Mouse (Mus musculus) megakaryocyte progenitor cell, adult 5-6 weeks (primary cell): ENCODE results near the gene Rfc3. TPM values are rescaled to one million over a fixed set of nuclear protein-coding genes. Genes with fewer than 3 reads are reported as not detected.
A peak's percentile ranks its signal among the peaks of the same experiment; 100 is the strongest.
"Not testable (repeated sequence)": the region's sequence is repeated elsewhere in the genome, so short reads cannot be mapped to it uniquely, and the experiment has no call there.

Source experiments
- ATAC-seq: replicated peaks from 2 replicates; pipeline ENCODE4 v1.8.0; 2016; ENCODE audit warnings: mild to moderate bottlenecking, moderate TSS enrichment, inconsistent platforms; ENCODE audit not compliant: poor library complexity
- total RNA-seq, 2 experiments: library from RNA; stranded (forward) in 1 of 2; stranded (reverse) in 1 of 2; fragments of 157-497, 149-512 nt in 1 of 2; fragments of 200-1000 nt in 1 of 2; gene quantifications; 2 replicates each; pipeline versions ENCODE4 v1.2.3 to v1.2.4; 2015 to 2017

The Rfc3 gene
- total RNA-seq (2015) (95.4 and 104 TPM in 2 replicates), total RNA-seq (2017) (50.3 and 55.6 TPM in 2 replicates)

DNA sequence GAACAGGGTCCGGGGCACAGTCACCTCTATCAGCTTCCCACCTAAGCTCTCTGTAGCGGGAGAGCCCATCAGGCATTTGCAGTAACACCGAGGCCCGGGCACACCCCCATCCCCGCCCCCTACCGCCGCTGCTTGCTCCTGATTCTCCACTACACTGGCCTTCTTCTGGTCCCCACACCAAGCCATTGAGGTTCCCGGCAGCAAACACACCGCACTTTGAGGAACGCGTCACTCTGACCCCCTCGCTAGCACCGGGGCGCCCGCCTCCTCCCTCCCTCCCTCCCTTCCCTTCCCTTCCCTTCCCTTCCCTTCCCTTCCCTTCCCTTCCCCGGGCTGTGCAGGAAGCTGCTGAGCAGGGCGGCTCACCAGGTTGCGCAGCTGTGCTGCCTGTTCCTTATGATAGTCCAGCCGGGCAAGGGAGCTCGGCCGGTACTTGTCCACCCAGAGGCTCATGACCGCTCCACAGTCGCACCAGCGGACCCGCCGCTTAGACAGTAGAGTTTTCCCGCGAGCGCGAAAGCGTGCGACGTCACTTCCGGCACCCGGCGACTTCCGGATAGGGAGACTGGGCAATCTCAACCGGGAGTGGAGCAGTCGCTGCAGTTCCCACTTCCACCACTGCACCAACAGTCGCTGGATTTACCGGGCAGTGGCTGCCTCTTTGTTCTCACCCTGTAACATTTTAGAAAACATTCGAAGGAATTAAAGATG lies at the start of gene Rfc3:
Gene Rfc3, minus strand, starts transcription at position 543 of the 711 bp plus-strand sequence.
- peak; percentile 97 for ATAC-seq

DNA sequence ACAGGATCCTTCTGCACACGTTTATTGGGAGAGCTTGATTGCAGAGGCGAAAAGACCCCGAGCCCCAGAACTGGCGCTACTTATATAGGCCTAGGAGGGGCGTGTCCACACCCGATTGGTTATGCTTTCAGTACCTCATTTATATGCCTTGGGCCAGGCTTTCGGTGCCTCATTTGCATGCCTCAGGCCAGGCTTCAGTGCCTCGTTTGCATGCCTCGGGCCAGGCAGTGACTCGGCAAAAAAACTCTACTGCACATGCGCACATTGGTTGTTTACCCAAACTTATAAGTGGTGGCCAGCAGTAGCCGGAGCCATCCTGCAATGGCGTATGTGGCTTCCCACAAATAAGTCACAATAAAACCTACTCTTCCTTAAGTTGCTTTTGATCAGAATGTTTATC lies 42.6 kb upstream of the Rfc3 start:
- ATAC-seq = not testable (repeated sequence)

DNA sequence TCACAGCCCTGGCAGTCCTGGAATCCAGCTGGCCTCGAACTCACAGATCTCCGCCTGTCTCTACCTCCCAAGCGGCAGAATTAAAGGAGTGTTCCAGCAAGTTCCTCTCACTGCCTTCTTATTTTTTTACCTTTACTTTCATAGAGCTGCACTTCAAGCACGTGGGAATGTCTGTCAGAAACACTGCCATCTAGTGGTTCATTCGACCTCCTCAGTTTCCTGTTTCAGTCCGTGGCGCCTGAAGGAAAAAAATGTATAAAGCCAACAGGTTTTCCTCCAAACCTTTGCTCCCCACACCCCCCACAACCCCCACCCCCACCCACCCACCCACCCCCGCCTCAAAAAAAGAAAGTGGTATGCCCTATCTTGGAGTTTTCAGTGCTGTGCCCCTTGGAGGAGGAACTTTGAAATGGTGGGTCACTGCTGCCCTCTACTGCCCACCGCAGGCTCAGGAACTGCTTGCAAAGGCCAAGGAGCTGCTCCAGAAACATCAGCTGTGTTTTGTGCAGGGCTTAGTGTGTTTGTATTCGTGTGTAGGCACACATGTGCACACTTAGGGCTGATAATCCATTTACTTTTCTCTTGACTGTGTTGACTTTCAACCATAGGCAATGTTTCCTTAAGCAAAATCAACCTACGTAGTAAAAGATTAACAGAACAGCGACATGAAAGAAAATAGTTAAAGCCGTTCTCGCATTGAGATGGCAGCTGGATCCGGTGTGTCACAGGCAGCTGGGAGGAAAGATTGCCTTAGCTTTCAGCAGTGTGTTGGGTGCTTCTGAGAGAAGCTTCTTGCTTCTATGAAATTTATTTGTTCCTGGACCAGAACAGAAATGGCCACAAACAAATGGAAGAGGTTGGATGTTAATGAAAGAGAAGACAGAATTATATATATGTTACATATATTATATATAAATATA lies 35.8 kb upstream of the Rfc3 start:
- peak; percentile 99 for ATAC-seq

DNA sequence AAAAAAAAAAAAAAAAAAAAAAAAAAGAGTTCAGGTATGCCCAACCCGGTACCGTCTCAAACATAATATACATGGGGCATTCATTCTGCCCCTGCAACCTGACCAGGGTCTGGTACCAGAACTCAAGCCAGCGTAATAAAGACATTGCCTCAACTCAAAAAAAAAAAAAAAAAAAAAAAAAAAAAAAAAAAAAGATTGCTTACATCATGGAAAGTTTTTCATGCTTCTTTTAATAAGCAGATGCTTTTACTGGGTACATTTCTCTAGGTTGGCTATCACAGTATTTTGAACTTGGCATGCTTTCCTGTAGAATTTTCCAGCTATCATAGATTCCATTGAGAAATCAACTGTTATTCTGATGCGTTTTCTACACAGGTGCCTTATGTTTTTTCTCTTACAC lies 11.2 kb upstream of the Rfc3 start:
- ATAC-seq = no peak

DNA sequence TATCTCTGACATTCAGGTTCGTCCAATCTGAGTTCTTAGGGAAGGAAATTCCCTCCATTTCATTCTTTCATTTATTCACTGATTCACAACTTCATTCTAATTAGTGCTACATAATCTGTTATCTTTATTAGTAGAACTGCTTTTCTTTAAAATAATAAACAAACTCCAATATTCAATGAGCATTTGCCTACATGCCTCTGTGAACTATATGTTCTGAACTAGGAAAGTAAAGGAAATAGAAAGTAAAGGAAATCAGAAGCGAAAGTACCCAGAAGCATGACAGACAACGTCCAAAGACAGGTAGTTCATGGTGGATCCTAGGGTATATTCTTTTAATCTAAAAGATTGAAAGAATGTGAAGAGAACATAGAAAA lies 356 bp upstream of the Rfc3 start:
- ATAC-seq = no peak

DNA sequence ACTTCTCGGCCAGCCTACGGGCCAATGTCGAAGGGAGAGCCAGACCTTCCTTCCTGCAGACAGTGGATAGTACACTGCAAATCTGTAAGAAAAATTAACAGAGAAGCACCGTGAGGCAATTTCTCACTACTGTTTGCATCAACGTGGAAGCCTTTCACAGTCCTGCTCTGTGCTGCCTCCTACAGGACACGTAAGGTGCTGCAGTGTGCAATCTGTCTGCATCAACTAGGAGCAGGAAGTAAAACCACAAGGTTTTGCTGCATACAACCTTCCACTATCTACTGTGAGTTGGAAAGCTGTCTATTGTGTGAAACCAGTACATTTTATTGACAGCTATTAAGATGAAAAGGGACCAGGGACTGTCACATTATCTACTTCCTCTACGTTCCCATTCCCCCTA lies 6.2 kb downstream of the Rfc3 start:
- ATAC-seq = peak; percentile 86

DNA sequence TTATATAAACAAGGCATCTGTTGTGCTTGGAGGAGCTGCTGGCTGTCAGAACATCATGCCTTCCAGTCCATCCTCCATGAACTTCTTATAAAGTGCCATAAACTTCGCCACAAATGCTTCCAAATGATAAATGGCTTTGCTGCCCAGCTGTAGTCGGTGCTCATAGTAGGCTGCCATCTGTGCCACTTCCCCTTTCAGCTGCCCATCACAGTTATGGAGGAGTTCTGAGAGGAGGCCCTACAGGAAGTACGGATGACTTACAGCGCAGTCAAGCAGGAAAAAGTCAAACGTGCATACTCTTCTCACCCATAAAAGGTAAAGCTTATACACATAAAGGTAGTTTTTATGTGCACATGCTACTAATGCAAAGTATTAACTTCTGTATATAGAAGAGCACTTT lies 8.2 kb downstream of the Rfc3 start:
- peak; percentile 81 for ATAC-seq

DNA sequence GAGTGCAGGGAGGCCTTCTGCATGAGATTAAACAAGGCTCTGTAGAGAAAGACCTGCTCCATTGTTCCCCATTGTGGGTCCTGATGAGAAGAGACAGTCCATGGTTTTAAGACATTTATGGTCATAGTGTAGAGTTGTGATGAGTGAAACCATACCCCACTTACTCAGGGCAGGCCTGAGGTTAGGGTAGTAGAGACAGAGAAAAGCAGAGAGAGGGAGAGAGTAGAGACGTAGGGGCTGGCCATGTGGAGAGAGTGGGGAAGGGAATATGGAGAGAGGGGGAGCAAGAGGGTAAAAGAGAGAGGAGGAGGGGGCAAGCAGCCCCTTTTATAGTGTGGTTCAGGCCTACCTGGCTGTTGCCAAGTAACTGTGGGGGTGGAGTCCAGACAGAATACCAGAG lies 8.9 kb downstream of the Rfc3 start:
- ATAC-seq = no peak

DNA sequence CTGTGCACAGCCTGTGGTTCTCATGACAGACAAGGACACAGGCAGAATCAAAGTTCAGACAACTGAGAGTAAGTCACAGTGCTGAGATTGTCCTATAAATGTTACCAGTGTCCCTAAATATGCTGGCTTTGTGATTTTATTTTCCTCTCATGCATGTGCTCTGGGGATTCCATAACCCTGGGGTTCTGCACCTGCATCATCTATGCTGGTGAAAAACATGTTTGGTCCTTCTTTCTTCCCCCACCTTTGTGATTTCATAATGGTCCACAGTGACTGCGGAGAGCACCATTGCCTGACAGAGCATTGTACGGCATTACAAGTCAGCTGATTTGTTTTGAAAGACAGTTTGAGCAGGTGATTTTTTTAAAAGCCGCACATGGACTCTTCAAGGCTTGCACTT lies 45.1 kb downstream of the Rfc3 start, which contains the start of gene Vmn2r18:
Gene Vmn2r18, minus strand, starts transcription at position 101 of the 400 bp plus-strand sequence.
- ATAC-seq = no peak

DNA sequence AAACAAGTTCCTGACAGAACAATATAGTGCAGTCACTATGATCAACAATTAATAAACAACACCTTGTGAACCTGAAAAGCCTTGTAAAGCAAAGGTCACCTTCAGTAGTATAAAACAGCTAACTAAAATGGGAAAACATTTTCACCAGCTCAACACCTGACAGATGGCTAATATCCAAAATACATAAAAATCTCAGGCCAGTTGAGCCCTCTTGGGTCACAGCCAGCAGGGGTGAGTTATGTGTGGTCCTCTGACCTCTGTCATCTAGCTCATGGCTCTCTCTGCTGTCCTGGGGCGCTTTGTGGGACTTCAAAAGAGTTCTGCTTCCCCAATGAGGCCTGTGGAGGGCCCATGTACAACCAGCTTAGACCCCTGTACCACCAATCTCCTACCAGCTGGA lies 49.3 kb downstream of the Rfc3 start:
- ATAC-seq = no peak

Other genes with a start within 250 kb of the Rfc3 start
- not detected in 2 replicates for gene Gm42906, start 223.1 kb downstream of the Rfc3 start, total RNA-seq (2015)
- not detected in 2 replicates for gene Gm42906, start 223.1 kb downstream of the Rfc3 start, total RNA-seq (2017)
- gene Vmn2r18, start 45.2 kb downstream of the Rfc3 start, total RNA-seq (2015) = not detected in 2 replicates
- not detected in 2 replicates for gene Vmn2r18, start 45.2 kb downstream of the Rfc3 start, total RNA-seq (2017)